Mouse (Mus musculus) common myeloid progenitor, adult 5-6 weeks (primary cell): ENCODE results near the gene Arhgef19. TPM values are rescaled to one million over a fixed set of nuclear protein-coding genes. Genes with fewer than 3 reads are reported as not detected.

Source experiments
- ATAC-seq: replicated peaks from 2 replicates; pipeline ENCODE4 v1.8.0; 2016; ENCODE audit warnings: low read depth, mild to moderate bottlenecking, moderate TSS enrichment, inconsistent platforms; ENCODE audit not compliant: poor library complexity, severe bottlenecking
- total RNA-seq: library from RNA; stranded (forward); fragments of 200-1000, 187-1606 nt; gene quantifications from 2 replicates; pipeline ENCODE4 v1.2.3, GENCODE M21; 2017

The Arhgef19 gene
- total RNA-seq, 1 experiment from 2014 or later, result not detected

DNA sequence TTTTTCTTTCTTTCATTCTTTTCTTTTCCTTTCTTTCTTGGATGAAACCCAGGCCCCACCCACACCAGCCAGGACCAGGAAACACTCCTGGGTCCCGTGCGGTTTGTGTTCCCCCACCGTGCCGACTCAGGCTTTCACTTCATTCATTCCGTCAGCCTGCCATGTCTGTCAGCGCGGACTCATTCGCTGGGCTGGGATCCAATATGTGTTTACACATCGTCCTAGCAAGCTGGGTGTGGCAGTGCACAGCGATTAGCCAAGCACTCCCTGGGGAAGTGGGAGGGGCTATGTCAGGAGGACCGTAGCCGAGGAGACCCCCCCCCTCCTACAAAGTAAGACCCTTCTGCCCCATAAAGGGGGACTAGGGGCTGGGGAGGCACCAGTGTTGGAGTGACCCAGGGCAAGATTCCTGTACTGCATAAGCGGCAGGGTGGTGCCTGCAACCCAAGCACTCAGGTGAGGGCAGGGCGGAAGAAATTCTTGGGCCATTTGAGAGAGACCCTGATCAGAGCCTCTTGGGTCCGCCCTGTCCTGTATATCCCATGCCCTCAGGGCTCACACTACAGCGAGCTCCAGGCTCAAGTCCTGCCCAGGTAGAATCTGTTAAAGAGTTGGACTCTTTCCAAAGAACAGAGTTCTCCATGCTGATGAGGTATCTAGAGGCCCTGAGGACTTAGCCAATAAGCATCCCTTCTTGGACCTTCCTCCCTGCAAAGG, 20.9 kb downstream of the Arhgef19 start:
- no peak for ATAC-seq

DNA sequence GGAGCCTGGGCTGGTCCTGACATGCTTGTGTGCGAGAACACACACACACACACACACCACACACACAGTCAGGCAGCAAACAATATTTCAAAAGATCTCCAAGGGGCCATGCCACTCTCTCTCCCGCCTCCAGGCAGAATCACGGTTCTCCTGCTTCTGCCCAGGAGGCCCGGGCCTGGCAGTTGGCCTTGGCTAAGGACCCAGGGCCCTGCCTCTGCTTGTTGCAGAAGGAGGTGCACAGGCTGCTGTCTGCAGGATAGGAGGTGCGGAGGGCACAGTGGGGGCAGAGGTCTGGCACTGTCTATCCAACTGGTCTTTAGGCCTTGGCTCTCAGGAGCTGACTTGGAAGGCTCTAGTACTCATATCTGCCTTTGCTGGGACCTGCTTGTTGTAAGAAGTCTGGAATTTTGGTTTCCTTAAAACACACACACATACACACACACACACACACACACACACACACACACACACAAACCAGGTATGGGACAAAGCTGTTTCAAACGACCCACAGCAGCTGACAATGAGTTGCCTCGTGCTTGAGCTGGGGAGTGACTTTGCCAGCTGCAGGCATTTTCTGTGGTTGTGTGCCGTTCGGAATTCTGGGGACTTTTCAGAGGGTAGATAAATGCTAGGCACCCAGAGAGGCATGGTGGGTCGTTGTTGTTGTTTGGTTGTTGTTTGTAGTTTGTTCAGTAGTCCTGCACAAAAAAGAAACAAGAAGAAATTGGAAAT, 23.8 kb downstream of the Arhgef19 start:
- ATAC-seq, result no peak

DNA sequence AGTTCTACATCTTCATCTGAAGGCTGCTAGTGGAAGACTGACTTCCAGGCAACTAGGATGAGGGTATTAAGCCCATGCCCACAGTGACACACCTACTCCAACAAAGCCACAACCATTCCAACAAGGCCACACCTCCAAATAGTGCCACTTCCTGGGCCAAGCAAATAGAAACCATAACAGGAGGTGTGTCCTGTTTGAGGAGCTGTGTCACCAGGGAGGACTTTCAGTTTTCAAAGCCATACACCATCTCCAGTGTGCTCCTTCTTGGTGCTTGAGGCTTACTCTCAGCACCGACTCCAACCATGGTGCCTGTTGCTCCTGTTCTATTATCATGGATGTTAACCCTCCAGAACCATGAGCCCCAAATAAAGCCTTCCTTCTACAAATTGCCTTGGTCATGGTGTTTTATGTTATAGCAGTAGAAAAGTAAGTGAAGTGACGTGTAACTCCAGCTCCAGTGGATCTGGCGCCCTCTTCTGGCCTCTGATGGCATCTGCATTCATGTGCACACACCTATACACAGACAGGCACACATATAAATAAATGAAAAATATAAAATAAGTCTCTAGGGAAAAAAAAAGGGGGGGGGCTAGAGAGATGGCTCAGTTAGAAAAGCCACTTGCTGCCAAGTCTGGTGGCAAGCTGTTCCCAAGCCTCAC, 26.8 kb downstream of the Arhgef19 start:
- no peak for ATAC-seq

DNA sequence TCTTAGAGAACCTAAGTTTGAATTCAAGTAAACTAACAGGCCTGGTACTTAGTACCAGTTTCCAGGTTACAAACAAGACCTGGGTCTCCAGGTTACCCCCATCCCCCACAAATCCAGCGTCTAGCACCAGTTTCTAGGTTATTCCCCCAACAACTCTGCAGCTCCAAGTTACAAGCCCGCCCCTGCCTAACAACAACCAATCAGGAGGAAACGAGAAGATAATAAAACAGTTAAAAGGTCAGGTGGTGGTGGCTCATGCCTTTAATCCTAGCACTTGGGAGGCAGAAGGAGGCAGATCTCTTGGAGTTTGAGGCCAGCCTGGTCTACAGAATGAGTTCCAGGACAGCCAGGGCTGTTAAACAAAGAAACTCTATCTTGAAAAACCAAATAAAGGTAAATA, 28.0 kb downstream of the Arhgef19 start:
- ATAC-seq, result no peak

DNA sequence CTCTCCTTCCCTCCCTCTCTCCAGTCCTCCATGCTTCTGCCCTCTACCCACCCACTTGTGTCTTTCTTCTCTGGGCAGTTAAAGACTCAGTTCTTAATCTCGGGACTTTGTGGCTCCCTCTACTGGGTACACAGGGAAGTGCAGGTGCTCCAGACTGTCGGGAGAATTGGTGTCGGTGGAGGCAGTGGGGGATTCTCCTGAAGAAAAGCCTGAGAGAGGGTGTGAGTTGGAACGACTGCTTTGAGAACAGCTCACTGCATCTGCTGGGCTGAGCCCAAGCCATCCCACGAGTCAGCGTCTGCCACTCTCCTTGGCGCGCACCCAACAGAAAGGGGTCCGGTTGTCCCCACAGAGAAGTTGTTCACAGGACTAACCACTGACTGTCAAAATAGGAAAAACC, 28.5 kb downstream of the Arhgef19 start:
- ATAC-seq, result peak; percentile 45; the same call in 1 of the 2 replicates

DNA sequence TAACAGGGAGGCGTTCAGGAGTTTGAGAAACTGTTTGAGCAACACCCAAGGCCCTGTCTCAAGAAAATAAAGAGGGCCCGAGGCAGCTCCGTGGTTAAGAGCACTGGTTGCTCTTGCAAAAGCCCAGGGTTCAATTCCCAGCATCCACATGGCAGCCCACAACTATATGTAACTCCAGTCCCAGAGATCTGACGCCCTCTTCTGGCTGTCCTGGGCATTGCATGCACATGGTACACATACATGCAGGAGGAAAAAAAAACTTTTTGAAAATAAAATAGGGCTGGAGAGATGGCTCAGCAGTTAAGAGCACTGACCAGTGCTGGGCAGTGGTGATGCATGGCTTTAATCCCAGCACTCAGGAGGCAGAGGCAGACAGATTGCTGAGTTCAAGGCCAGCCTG, 29.1 kb downstream of the Arhgef19 start:
- ATAC-seq, result no peak

DNA sequence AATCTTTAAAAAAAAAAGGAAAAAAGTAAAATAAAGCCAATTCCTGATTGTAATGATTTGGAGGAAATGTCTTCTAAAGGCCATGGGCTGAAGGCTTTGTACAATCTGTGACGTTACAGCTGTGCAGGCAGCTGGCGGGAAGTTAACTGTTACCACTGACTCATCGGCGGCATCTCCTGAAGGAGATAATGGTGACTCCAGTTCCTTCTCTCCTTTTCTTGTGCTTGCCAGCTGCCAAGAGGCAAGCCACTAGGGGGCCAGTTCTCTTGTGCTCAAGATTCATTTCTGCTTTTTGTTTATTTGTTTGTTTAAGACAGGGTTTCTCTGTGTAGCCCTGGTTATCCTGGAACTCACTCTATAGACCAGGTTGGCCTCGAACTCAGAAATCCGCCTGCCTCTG, 29.8 kb downstream of the Arhgef19 start:
- ATAC-seq, result peak; percentile 45

DNA sequence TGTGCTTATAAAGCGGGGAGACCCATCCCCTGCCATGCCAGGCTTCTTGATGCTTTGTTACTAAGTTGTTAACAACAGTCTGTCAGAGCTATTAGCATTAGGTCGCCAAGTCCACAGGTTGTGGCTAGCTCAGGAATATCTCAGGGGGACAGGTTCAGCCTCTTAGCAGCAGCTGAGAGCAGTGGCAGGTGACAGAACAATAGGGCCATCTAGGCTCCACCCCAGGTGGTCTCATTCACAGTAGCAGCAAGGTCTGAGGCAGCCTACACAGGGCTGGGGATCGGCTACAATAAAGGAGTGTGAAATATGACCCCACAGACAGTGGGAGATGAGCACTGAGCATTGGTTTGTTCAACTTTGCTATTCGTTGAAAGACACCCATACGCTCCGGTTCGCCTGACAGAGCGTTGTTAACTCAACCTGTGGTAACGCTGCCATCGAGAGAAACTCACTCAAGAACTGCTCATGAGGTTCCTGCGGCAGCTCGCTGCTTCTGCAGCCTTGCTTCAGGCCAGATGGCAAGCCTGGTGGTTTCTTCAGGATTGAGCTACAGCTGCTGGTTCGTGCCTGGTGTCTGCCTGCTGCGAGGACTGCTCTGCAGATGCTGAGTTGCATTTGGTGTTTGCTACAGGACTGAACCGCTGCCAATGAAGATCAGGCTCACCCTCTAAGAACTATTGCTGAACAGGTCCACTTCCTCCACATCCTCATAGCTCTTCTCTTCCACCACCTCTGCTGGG, 31.1 kb downstream of the Arhgef19 start:
- ATAC-seq, result no peak

DNA sequence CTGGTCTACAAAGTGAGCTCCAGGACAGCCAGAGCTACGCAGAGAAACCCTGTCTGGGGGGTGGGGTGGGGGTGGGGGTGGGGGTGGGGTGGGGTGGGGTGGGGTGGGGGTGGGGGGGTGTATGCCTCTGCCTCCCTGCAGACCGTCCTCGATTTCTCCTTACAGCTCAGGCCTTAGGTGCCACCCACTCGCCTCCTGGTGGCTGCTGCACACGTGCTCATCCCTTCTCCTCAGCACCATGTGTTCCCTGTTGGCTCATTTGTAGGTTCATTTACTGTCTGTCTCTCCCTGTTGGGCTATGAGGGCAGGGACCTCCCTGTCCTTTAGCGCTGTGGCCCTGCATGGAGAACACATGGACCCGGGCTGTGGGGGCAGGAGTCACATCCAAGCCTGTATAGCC, 31.9 kb downstream of the Arhgef19 start:
- no peak for ATAC-seq

DNA sequence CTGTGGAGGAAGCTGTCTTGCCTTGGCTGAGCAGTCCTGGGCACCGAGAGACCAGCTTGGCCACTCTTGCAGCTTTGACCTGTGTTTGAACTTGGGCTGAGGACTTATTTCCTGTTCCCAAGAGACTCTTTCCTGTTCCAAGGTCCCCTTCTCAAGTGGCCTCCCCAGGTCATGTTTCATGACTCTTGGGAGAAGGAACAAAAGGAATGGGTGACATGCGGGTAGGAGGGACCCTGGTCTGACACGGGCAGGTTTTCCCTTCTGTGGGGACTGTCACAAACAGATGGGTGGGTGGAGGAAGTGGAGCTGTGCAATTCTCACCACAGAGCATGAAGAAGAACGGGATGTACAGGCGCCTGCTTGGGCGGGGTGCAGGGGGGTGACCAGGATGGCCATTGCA, 32.4 kb downstream of the Arhgef19 start:
- ATAC-seq, result peak; percentile 17; the same call in 1 of the 2 replicates

DNA sequence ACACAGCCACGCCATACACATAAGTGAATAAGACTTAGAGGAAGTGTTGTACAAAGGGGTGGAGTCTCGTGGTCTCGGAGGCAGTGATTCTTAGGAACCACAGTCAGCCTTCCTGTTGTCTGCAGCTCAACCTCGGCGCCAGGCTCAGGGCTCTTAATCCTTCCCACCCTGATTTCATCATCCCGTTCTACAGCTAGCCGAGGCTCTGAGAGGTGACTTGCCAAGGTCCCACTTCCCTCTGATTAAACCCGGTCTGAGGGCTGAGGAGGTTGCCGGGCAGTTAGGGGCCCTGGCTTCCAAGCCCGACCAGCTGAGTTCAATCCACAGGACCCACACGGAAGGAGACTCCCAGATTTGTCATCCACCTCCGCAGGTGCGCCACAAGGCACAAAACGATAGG, 33.6 kb downstream of the Arhgef19 start:
- peak; percentile 85 for ATAC-seq

DNA sequence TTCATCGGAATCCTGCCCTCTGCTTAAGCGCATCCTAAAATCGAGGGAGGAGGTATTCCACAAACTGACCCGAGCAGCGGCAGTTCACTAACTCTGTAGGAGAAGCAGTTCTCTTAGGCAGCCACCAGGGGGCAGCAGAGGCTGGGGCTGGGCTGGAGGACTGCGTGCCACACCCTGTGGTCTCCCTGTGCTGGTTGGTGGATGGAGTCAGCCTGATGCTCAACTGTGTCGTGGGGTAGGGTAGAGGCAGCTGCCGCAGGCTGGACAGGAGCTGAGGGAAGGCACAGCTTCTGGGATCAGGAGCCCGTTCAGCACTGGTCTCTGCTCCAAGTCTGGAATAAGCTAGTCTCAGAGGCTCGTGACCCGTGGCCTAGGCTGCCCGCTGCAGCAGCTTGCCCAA, 34.0 kb downstream of the Arhgef19 start:
- ATAC-seq, result peak; percentile 73

DNA sequence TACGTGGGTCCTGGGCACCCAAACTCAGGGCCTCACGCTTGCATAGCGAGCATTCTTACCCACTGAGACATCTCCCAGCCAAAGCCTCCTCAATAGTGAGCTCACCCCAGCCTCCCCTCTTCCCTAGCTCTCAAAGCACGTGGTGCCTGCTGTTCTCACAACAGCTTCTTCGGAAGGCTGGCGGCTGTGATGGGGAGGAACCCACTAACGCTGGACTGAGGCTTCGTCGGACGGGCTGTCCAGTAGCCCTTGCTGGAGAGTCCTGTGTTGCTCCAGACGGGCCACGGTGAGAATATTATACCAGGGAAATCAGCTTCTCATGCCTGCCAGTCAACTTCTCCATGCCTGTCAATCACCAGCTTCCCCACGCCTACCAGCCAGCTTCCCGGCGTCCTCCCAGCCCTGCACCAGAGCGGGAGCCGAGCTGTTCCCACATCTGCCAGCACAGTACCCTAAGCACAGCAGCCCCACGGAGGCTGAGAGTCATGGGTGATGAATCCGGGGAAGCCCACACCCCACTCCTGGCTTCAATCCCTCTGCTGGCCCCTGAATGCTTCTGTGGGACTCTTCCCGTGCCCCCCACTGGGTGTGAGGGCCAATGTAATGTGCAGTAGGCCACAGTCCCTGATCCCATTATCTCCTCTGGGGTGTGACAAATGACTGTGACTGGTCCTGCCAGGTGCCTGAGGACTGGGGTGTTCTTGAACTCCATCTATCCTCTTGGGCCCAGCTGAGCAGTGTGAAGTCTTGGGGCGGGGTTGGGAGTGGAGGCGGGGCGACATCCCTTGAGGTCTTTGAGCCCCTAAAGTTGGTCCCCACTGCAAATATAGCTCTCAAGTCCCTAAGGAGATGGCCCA, 35.4 kb downstream of the Arhgef19 start:
- ATAC-seq, result no peak

DNA sequence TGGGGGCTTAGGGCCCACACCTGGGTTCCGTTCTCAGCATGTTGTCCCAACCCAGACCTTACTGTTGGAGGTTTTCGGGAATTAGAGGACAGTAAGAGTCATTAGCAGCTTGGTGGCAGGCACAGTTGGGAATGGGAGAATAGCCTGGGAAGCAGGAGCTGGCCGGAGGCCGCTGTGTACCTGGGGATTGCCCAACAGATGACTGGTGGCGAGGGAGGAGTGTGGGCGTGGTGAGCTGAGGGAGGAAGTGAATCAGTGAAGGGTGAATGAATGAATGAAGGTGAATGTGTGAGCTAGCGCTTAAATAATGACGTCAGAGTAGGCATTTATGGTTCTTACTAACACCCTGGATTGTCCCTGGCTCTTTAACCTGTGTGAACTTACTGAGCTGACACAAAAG, 37.9 kb downstream of the Arhgef19 start:
- ATAC-seq, result no peak

DNA sequence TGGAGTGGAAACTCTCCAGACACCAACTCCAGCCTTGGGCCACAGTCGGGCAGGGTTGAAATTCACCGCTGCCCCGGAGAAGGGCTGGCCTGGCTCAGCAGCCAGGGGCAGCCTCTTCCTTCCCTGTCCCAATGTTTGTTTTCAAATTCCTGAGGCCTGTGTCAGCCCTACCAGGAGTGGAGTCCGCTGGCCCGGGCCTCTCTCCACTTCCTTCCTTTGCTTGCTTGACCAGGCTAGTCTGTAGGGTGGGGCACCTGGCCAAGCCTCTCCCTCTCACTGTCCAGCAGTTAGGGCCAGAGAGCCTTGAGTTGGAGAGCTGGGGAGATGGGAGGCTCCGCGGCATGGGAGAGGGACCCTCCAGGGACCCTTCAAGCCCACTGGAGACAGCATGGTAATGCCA, 38.9 kb downstream of the Arhgef19 start:
- no peak for ATAC-seq

DNA sequence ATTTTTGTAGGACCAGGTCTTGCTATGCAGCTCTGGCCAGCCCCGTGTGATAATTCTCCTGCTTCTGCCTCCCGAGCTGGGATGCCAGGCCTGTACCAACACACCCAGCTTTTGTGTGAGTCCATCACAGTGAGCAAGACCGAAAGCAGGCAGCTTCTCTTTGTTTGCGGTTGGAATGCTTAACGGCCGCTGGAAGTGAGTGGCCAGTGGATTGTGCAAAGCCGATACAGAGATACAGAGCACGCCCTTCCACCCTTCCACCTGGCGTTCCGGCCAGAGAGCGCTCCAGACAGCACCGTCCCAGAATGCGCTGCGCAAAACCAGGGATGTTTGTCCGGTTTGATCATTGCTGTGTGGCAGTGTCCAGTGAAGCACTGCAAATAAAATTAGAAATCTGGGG, 40.0 kb downstream of the Arhgef19 start:
- ATAC-seq, result no peak

DNA sequence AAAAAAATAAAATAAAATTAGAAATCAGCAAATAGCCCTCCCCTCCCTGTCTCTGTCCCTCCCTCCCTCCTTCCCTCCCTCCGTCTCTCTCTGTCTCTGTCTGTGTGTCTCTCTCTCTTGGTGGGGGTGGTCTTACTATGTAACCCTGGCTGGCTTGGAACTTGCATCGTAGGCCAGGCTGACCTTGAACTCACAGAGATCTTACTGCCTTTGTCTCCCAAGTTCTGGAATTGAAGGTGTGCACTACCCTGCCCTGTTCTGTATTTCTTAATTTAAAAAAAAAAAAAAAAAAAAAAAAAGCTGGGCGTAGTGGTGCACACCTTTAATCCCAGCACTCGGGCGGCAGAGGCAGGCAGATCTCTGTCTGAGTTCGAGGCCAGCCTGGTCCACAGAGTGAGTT, 40.5 kb downstream of the Arhgef19 start:
- ATAC-seq, result no peak

DNA sequence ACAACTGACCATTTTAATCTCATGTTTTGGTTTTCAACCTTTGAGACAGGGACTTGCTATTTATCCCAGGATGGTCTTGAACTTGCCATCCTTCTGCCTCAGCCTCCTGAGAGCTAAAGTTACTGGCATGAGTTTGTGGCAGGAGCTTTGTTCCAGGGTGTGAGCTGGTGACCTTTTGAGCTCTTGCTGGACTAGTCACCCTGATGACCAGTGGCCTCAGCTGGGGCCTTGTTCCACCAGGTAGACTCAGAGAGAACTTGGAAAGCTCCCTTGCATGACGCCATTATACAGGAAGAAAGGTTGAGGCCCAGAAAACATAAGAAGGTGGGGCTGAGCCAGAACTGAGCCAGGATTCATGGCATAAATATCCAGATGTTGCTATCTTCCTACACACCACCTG, 41.2 kb downstream of the Arhgef19 start:
- ATAC-seq, result no peak

DNA sequence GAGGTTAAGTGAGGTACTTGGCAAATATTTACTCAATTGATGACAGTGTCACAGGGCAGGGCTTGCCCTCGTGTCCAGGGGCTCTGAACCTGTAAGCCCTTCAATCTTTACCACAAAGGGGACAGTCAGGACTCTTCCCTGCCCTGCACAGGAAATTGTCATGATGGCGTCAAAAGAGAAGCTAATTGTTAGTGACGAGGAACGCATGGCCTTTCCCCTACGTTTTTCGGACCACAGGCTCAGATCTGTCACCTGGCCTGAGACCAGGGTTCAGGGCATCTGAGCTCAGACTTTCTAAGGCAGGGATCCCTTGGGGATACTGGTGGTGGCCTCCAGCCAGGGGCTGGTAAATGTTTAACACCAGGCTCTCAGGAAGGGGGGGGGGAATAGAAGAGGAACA, 41.9 kb downstream of the Arhgef19 start:
- ATAC-seq, result peak; percentile 52

DNA sequence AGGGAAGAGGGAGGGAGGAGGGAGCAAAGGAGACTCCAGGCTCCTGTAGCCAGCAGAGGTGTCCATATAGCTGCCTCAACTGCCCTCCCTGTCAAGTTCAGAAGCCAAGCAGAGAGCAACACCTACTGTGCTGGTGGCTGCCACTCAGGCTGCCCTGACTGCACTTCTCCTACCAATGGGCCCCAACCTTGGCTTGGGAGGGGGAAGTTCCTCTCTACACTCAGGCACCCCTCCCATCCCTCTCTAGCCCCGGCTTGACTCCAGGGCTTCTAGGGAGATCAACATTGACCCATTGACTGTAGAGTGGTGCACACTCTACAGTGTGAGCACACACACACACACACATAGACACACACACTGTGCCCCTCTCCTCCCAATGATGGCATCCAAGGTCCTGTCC, 42.3 kb downstream of the Arhgef19 start:
- peak; percentile 63 for ATAC-seq
